Mouse (Mus musculus) cerebellum, postnatal 10 days (tissue): ENCODE results near the gene Slc48a1.

Experiments used
- DNase-seq, 2 experiments: peaks; one replicate each; pipeline ENCODE4 v3.0.0; 2021; ENCODE audit warnings: mixed read lengths in 2 of 2

Gene Slc48a1

DNA sequence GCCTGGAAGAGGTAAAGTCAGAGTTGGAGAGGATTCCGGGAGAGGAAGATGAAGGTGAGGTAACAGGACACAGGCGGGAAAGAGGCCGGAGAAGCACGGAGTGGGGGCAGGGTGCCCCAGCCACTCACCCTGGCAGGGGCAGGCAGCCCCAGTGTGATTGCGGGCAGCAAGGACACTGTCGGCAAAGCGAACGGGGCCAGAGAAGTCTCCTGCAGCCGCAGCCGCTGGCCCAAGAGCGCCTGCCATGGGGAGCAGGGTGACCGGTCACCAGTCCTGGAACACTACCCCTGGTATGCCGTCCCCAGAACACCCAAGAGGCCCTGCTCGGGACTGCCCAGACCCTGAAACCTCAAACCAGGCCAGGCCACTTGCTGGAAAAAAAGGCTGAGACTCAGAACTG, 30.2 kb downstream of the Slc48a1 start:
- no peak for DNase-seq

DNA sequence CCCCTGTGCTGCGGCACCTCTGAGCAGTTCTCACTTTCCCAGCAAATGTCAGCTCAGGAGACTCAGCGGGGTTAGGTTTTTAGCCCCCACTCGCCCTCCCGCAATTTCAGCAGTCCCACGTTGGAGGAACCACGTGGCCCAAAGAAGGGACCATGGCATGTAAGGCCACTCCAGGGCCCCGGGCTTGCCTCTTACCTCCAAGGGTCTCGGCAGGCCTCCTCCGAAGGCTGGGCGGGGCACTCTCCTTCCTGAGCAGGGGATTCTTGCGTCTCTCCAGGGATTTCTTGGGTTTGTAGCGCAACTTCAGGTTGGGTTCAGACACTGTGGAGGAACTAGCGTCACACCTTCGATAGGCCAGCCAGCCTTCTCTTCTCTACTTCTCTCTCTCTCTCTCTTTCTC, 30.9 kb downstream of the Slc48a1 start:
- no peak for DNase-seq

DNA sequence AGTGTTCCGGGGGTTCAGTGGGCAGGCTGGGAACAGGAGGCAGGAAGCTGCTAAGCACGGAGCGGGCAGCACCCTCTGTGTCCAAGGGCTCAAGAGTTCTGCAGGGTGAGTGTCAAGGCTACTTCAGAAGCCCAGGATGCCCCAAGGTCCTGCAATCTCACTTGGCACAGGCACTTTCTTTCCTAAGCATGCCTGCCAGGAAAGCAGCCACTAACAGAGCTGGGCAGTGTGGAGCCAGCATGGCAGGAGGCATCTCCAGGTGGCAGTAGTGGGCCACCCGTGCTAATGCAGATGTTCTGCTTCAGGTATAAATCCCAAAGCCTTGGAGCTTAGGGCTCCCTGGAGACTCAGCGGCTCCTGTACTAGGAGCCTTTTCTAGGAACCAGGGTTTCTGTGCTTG, 31.6 kb downstream of the Slc48a1 start:
- no peak for DNase-seq

DNA sequence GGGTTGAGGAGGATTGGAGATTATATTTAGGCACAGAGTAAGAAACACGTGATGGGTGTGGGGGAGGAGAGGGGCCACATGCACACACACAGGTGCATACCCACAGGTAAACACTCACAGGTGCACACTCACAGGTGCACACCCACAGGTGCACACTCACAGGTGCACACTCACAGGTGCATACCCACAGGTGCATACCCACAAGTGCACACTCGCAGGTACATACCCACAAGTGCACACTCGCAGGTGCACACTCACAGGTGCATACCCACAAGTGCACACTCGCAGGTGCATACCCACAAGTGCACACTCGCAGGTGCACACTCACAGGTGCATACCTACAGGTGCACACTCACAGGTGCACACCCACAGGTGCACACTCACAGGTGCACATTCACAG, 32.1 kb downstream of the Slc48a1 start:
- DNase-seq: no peak

DNA sequence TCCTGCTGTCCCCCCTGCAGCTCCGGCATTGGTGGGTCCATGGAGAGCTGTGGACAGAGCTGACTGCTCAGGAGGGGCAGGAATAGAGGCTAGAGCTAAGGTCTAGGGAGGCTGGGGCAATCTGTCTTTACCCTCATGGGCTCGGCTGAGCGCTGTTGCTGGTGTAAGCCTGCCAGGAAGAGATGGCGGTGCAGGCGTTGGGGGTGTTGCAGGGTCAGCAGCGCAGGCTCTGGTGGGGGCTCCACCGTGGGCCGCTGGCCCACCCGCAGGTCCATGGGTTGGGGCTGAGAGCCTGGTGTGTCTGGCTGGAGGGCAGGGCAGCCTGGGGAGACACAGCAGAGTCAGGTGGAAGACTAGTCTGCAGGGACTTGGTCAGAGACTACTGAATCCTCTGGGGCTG, 33.0 kb downstream of the Slc48a1 start:
- peak in 1 of 2 experiments; percentile 30 for DNase-seq

DNA sequence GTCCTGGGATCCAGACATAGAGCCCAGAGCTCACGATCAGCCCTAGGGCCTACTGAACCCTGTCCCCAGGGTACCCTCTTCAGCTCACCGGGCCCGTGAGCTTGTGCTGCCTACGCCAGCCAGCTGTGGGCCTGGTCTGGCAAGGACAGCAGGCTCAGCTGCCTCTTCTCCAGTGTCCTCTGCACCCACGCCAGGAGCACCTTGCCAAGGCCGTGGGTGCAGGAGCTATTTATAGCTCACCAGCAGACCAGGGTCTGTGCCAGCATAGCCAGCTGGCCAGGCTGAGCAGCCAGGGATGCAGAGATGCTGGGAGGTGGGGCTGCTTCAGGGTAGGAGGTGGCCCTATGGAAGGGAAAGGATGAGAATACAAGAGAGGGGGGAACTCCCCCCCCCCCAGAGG, 33.8 kb downstream of the Slc48a1 start:
- DNase-seq: peak; percentile 96 to 97

DNA sequence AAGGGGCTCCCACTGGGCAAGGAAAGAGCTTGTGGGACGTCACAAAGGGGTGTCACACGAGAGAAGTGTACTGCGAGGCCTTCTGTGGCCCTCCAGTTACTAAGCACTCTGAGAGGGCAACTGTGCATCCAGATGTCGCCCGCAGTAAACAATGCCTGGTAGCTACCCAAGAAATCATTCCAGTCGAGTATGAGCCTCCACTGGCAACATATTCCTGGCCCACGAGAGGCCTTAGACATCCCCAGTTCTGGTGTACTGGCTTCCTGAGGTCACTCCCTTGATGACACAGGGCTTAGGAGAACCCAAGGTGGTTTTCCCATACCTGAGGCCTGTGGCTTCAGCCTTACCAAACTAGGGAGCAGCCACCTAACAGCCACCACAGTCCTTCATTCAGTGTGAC, 34.6 kb downstream of the Slc48a1 start:
- DNase-seq: peak in 1 of 2 experiments; percentile 47

DNA sequence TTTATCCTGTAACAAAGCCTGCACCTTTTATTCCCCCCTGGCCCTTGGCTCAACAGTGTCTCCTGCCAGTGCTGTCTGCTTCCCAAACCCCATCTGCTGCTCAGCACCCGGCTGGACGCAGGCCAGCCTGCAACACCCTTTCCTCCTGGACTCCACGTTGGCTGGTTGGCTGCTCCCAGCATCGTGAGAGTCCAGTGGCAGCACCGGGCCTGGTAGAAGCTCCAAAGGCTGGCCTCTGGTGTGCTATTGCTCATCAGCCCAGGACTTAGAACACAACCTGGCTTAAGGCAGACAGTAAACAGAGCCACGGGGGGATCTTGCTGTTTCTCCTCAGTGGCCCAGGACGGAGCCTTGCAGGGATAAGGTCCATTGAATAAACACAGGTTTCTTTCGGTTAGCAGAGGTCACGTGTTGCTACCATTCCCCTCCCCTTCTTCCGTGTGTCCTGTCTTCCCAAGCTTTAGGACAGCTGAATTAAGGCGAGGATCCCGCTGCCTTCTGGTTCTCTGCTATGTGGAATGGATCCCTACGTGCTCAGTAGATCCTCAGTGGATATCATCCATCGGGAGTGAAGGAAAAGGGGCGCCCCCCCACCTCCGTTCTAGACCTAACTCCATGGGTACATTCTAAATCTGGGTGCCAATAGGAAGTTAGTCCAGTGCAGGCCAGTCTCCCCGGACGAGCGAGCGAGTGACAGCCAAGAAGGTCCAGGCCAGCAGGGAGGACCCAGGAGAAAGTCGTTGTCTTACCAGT, 35.3 kb downstream of the Slc48a1 start:
- DNase-seq: peak; percentile 88 to 94

DNA sequence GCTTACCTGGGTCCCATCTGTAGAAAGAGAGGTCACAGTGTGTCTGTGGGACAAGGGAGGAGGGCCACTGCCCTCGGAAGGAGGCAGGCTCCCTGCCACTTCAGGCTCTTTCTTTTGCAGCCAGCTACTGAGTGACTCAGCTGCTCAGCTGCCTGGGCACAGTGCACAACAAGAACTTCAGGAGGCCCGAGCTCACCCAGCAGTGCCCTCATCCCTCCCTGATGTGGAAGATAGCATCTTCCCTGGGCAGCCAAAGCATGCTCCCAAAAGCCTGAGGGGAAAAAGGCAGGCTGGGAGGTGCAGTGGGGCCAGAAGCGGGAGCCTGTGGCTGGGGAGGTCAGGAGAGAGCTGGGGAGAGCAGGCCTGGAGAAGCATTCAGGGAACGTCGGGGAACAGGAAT, 36.4 kb downstream of the Slc48a1 start:
- no peak for DNase-seq

DNA sequence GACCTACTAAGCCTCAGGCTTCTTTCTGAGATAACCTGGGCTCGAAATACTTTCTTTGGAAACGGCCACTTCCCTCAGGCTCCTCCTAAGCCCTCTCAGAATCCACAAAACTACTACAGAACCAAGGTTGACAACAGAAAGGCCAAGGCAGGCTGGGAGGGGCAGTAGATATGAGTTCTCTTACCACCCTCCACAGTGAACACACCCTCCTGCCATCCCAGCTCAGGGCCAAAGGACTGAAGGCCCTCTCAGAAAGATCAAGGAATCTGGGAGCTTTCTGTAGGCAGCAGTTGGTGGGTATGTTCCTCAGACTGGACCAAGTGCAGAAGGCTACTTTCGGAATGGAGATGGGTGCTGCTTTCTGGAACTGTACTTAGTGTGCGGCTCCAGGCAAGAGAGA, 36.9 kb downstream of the Slc48a1 start:
- no peak for DNase-seq

DNA sequence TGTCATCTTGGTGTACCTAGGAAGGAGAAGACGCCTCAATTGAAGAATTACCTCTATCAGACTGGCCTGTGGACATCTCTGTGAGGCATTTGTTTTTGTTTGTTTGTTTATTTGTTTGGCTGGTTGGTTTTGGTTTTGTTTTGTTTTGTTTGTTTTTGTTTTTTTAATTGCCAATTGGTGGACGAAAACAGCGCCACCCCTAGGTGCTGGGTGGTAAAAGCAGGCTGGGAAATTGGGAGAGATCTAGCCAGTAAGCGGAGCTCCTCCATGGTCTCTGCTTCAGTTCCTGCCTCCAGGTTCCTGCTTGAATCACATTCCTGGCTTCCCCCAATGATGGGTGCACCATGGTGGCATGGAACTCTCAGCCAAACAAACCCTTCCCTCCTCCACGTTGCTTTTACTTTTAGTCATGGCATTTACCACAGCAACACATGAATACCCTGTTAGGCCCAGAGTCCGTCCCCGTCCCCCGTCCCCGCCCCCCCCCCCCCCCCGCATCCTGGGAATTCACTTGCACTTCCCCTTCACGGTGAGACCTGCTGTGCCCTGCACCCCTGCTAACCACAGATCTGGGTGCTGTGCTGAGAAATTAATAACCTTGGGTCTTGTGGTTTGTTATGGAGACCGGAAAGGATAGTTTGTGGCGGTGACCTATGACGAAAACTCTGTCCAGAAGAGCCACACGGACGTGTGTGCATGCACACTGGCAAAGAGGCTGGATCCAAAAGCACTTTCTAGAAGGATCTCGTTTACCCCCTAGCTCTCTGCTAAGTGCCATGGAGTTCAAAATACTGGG, 38.1 kb downstream of the Slc48a1 start:
- DNase-seq: no peak

DNA sequence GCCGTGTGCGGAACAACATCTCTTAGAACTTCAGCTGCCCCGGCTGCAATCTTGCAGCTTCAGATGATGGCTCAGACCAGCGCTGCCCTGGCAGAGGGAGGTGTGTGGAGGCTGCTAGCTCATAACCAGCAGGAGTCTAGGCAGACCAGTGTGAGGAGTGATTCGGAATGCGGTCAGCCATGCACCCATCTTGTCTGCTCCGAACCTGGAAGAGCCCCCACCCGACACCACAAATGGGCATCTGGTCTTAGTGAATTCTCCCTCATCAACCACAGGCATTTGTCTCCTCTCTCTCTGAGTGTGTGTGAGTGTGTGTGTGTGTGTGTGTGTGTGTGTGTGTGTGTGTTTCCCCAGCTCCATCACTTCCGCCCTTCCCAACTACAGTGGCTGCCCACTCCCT, 41.6 kb downstream of the Slc48a1 start:
- no peak for DNase-seq

DNA sequence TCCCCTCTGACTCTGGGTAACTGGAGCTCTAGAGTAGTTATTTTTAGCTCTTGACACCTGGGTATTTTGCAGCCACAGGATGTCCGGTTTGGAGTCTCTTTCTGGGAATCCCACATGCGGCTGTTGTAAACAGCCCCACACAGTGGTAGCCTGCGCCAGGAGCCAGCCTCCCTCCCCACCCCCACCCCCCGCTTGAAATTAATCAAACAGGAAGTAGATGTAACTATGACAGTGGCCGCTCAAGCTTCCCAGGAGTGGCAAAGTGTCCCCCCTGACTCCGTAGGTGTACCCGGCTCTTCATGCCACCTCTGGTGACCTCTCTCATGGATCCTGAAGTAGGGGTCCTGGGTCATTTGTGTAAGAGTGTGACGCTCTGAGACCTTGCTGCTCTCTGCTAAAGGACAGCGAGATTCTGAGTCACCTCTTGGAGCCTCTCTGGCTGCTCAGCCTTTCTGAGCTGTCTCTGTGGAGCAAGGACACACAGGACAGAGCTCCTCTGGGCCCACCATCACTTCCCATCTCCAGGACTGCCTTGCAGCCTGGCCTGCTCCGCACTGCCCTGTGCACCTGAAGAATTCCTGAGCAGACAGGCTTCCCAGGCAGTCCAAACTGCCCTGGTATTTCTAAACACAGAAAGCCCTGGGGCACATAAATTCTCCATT, 43.1 kb downstream of the Slc48a1 start:
- no peak for DNase-seq

DNA sequence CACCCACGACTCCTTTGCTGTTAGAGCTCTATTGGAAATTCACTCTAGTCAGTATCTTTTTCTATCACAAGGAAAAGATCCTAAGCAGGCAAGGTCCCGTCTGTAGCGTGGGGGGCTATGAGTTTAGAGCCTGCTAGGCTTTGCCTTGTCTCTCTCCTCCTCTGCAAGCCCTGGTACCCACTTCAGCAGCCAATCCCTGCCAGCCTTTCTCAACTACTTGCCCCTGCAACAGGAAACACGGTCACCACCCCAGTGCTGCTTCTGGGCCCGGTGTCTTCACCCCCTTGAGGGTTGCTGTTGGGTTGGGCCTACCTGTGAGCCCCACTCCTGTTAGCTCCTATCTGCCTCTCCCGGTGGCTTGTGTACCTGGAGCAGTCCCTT, 43.7 kb downstream of the Slc48a1 start:
- peak in 1 of 2 experiments; percentile 8 for DNase-seq

DNA sequence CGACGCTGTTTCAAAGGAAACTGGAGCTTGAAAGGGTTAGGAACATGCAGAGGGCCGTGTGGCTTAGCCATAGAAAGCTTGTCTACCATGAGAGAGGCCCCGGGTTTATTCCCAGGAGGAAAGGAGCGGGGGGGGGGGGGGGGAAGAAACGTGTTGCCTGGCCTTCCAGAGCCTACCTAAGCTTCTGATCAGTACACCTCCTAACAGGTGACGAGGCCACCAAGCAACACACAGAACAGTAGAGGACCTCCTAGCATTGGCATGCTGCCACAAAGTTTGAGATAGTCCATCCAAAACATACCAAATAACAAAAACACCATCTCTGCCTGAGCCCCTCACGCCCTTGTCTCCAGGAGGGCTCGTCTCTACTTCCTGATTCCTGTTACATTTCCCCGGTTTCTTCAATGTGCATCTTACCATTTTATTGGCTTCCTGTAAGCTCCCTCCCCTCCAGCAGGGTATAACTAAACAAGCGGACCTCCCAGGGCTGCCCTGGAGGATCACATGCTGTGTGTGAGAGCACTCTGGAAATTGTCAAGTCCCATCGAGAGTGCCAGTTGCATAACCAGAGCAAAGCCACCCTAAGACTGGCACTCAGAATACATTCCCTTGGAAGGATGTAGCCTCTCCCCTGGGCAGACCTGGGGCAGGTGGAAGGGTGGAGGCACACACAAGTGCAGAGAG, 44.4 kb downstream of the Slc48a1 start:
- DNase-seq: peak in 1 of 2 experiments; percentile 25

DNA sequence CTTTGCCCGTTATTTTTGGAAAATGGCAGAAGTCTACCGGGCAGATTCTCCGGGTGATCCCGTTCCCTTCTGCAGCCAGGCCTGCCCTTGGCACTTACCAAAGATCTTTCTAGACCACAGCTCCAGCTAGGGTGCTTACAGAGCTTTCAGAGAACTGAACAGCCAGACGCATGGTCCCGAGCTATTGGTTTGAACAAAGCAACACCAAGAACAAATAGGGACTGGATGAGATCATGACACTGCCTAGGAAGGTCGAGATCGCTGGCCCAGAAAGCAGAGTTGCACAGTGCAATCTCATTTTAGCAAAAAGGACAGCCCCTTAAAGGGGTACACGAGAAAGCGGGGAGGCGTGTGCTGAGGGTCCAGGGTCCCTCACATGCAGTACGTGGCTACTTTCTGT, 45.2 kb downstream of the Slc48a1 start:
- DNase-seq: no peak

DNA sequence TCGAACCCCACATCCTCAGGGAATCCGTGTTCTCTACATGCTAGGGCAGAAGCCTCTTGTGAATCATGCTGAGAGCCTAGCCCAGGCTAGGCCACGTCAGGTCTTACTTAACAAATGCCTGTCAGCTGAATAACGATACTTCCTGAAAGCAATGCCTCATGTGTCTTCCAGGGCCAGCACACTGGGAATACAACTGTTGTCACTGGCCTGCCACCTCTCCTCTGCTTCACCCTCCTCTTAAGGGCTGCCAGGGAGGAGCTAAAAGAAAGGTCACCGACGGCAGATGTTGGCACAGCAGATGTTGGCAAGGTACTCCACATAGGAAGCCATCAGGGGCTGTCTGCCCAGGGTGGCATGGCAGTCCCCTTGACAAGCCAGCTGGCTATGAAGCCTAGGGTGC, 45.7 kb downstream of the Slc48a1 start:
- peak in 1 of 2 experiments; percentile 53 for DNase-seq

DNA sequence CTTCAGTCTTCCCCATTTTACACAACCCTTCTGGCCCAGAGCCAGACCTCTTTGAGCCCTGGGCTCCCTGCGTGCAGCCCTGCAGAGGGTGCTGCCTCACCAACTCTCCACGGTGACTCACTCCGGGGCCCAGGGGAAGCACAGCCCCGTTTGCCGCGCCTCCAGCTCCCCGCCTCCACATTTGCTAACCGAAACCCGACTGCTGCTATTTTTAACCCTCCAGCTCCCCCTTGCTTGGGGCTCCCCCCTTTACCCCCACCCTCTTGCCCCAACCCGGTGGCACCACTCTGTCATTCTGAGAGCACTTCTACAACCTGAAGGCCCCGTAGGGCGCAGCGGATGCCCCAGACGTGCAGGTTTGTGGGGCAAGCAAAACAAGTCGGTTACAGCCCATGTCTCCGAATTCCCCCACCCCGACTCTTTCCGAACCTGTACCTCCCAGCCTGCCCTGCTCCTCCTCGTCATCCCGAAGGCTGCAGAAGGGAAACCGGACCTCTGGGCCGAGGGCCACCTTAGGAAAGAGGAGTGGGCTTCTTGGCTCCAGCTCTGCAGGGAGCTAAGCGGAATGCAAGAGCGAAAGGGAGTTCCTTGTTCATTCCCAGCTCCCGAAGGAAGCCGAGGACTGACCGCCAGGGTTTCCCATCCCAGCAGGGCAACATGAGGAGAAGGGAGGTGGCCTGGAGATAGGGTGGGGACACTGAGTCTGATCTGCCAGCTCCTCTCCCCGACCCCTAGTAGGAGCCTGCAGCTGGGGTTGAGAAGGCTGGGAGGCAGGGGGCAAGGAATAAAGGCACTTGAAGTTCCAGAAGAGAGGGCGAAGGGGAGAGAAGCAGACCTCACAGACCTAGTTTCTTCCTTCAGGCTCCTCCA, 47.0 kb downstream of the Slc48a1 start:
- DNase-seq: peak; percentile 51 to 59

DNA sequence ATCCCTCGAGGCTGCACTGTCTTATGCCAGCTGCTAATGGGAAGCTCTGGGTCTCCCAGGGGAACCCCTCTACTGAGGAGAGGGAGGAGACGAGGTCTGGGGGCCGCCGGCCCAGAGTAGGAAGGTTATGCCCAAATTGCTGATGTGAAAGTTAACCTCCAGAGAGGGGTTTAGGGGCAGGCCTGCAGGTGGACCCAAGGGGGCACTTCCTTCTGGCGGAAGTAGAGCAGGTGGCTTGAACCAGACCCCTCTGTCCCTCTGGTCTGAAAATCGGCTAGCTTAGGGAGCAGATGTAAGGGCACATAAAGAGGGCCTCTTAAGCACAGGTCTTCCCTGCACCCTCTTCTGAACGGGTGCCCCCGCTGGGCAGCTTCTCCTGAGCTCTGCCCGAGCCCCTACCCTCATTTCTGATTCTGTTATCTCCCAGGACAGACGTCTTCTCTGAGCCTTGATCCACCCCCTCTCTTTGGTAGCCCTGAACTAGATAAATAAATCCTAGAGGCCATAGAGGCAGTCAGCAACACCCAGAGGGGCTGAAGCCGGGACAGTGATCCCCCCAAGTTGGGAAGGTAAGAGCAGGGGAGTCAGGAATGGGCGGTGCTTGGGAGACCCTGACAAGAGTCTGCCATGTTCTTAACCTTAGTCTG, 47.7 kb downstream of the Slc48a1 start:
- DNase-seq: no peak

DNA sequence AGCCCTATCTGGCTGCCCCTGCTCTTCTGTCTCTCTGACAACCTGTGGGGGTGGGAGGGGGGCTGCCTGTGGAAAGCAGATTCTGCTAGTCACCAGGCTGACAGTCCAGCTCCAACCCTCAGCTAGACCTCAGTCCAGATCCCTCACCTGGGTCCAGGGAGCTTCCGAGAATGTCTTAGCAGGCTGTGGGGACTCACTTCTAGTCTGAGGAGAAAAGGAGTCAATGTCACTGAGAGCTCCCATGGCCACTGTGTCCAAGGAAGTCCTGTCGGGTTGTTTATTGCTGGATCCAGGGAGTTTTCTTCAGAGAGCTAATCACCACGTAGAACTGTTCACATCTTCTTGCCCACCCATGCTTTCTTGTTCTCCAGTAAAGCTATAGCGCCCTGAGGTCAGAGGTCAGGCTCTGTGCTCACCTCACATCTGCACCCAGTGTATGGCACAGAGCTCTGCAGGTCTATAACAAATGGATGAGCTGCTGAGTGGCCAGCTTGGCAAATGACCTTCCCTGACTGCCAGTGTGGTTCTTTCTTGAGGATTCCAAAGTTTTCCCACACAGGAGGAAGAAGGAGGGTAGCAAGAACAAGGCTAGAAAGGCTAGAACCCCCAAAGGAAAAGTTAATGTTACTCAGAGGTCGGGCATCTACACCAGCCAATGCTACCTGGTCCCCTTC, 48.4 kb downstream of the Slc48a1 start:
- DNase-seq: no peak

DNA sequence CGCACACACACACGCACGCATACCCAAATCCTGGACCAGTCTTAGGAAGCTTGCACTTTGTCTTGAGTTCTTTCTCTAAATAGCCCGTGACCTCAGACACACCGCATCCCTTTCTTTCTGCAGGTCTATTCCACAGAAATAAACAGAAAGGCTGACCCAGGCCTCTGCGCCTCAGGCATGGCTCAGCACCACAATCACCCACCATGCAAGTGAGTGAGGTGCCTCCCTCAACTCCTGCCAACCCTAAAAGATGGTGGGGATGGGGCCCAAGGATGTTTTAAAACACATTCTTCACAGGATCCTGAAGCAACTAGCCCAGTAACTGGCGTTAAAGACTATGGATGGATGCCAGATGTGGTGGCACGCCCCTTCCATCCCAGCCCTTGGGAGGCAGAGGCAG, 49.1 kb downstream of the Slc48a1 start:
- DNase-seq: no peak
